Mouse (Mus musculus): Measurements from ENCODE around the gene Pcsk6. TPM values are rescaled to one million over a fixed set of nuclear protein-coding genes. Genes with fewer than 3 reads are reported as not detected.
"Not testable (repeated sequence)": the region's sequence is repeated elsewhere in the genome, so short reads cannot be mapped to it uniquely, and the experiment has no call there.

Pcsk6 gene
- polyA plus RNA-seq, 1 experiment = not detected

DNA sequence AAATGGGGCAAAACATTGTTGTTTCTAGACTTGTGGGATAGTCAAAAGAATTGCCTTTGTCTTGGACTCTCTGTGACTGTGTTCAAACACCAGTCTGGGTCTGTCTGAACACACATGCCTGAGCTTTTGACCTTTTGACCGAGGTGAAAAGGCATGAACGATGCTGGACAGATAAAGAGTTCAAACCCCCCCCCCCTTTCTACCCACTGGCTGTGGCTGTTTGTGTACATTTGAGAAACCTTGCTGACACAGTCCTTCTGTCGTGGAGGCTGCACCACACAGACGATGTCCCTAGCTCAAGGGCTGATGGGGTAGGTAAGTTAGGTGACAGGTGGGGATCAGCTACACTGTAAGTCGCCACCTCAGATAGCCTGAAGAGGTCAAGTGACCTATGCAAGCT, 67.9 kb downstream of the Pcsk6 start:
- TF ChIP-seq CTCF (IDR thresholded peaks at IDR 0.05; ENCODE audit: low read depth, low read length) (no peak), POLR2A (IDR thresholded peaks at IDR 0.05; ENCODE audit: borderline replicate concordance, low read depth, low read length) (no peak)
- Histone ChIP-seq H3K4me1 (ENCODE audit: control insufficient read depth, insufficient read depth, low read length) (no peaks in the 10 kb centered on the region), H3K27ac (ENCODE audit: insufficient read depth, low read depth, low read length) (no peak overlapping the region), H3K4me3 (ENCODE audit: insufficient read depth, low read length) (no peak overlapping the region)

DNA sequence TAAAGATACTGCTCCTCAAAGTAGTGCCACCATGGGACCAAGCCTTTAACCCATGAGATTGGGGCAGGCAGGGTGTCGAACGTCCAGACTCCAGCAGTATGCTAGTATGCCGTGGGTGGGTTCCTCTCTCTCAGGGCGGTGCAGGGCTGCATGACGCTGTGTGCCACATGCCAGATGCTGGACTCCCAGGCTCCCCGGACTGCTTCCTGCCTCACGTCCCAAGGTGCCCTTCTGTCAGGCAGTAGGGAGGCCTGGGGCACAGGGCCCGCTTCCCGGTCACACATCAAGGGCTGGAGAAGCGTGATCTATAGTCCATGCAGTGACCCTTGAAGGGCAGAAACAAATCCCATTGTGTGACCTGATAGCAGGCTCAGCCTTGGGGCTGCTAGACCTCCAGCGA, 68.9 kb downstream of the Pcsk6 start:
- Histone ChIP-seq H3K4me3 (ENCODE audit: insufficient read depth, low read length) (no peak overlapping the region), H3K27ac (ENCODE audit: insufficient read depth, low read depth, low read length) (no peak overlapping the region), H3K4me1 (ENCODE audit: control insufficient read depth, insufficient read depth, low read length) (no peaks in the 10 kb centered on the region)
- no peak for TF ChIP-seq CTCF (IDR thresholded peaks at IDR 0.05; ENCODE audit: low read depth, low read length)

DNA sequence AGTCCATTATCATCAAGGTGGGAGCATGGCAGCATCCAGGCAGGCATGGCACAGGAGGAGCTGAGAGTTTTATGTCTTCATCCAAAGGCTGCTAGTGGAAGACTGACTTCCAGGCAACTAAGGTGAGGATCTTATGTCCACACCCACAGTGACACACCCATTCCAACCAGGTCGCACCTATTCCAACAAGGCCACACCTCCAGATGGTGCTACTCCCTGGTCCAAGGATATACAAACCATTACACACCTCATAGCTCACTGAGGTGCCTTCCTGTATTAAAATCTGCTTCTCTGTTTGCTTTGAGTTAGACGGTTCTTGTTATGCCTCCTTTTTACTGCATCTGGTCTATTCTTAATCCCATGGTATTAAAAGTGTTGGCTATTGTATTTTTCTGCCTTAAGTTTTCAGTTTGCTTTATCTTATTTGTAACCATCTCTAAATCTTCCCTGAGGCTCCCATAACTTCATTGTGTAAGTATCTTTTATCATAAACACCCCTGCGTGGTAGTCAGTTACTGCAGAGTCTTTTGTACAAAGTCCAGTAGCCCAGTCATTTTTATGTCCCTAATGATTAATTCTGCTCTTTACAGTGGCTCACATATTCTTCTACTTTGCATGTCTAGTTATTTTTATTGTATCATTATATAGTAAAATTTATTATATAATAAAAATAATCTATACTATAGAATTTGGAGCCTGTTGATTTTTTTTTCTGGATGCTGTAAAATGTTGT, 72.9 kb downstream of the Pcsk6 start:
- not testable (repeated sequence) for H3K4me1 ChIP-seq (ENCODE audit: control insufficient read depth, insufficient read depth, low read length); H3K4me3 ChIP-seq (ENCODE audit: insufficient read depth, low read length)

DNA sequence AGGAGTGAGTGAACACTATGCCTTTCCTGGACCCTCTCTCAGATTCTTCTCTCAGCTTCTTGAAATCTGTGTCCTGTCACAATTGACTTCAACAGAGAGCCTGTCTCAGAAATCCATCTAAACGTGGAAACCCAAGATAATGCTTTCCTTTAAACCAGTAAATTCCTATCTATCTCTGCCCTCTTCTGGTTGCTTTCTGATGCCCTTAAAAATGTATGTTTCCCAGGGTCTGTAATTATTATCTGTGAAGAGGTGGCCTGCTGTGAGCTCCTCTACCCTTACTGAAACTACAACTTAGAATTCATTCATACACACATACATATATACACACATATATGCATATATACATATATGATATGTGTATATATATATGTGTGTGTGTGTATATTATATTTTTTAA, 73.7 kb downstream of the Pcsk6 start:
- Histone ChIP-seq H3K4me3 (ENCODE audit: insufficient read depth, low read length) (no peak overlapping the region), H3K27ac (ENCODE audit: insufficient read depth, low read depth, low read length) (no peak overlapping the region), H3K4me1 (ENCODE audit: control insufficient read depth, insufficient read depth, low read length) (no peaks in the 10 kb centered on the region)
- TF ChIP-seq POLR2A (IDR thresholded peaks at IDR 0.05; ENCODE audit: borderline replicate concordance, low read depth, low read length) = no peak
- TF ChIP-seq CTCF (IDR thresholded peaks at IDR 0.05; ENCODE audit: low read depth, low read length) = no peak

More for the DNA sequence above, 72.9 kb downstream of the Pcsk6 start:
- not testable (repeated sequence) for H3K27ac ChIP-seq (ENCODE audit: insufficient read depth, low read depth, low read length)

GRCm38 (mm10) chr7:65940988-65941387, 79.5 kb downstream of the Pcsk6 start:
- TF ChIP-seq CTCF (IDR thresholded peaks at IDR 0.05; ENCODE audit: low read depth, low read length) (no peak), POLR2A (IDR thresholded peaks at IDR 0.05; ENCODE audit: borderline replicate concordance, low read depth, low read length) (no peak)
- Histone ChIP-seq H3K27ac (ENCODE audit: insufficient read depth, low read depth, low read length) (no peak overlapping the region), H3K4me3 (ENCODE audit: insufficient read depth, low read length) (no peak overlapping the region), H3K4me1 (ENCODE audit: control insufficient read depth, insufficient read depth, low read length) (no peaks in the 10 kb centered on the region)

GRCm38 (mm10) chr7:65945342-65945993, 83.9 kb downstream of the Pcsk6 start:
- Histone ChIP-seq H3K27ac (ENCODE audit: insufficient read depth, low read depth, low read length) (no peak overlapping the region), H3K4me3 (ENCODE audit: insufficient read depth, low read length) (no peak overlapping the region), H3K4me1 (ENCODE audit: control insufficient read depth, insufficient read depth, low read length) (no peaks in the 10 kb centered on the region)
- TF ChIP-seq CTCF (IDR thresholded peaks at IDR 0.05; ENCODE audit: low read depth, low read length) (no peak), POLR2A (IDR thresholded peaks at IDR 0.05; ENCODE audit: borderline replicate concordance, low read depth, low read length) (no peak)

- Histone ChIP-seq H3K4me3 (ENCODE audit: insufficient read depth, low read length) (no peak overlapping the region), H3K4me1 (ENCODE audit: control insufficient read depth, insufficient read depth, low read length) (no peaks in the 10 kb centered on the region), H3K27ac (ENCODE audit: insufficient read depth, low read depth, low read length) (no peak overlapping the region)
- TF ChIP-seq POLR2A (IDR thresholded peaks at IDR 0.05; ENCODE audit: borderline replicate concordance, low read depth, low read length) (no peak), CTCF (IDR thresholded peaks at IDR 0.05; ENCODE audit: low read depth, low read length) (no peak)
Observed at GRCm38 (mm10) chr7:65946397-65946796, 84.9 kb downstream of the Pcsk6 start.

DNA sequence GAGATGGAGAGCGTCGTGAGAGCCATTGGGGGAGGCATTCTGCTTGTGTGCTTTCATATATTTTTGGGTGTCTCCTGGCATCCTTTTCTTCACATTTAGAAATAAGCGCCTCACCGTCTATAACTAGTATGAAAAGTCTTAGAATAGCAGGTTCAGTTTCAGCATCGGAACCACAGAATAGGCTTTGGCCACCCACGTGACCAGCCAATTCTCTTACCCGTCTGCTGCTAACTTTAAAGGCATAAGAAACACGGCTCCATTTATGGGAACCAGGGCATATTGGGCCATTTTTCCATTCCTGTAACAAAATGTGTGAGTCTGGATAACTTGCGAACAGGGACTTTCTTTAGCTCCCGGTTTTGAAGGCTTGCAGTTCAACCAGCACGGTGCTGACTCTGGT, 87.4 kb downstream of the Pcsk6 start:
- no peak overlapping the region for H3K27ac ChIP-seq (ENCODE audit: insufficient read depth, low read depth, low read length)
- no peaks in the 10 kb centered on the region for H3K4me1 ChIP-seq (ENCODE audit: control insufficient read depth, insufficient read depth, low read length)
- no peak overlapping the region for H3K4me3 ChIP-seq (ENCODE audit: insufficient read depth, low read length)
- no peak for TF ChIP-seq CTCF (IDR thresholded peaks at IDR 0.05; ENCODE audit: low read depth, low read length)
- TF ChIP-seq POLR2A (IDR thresholded peaks at IDR 0.05; ENCODE audit: borderline replicate concordance, low read depth, low read length) = no peak

DNA sequence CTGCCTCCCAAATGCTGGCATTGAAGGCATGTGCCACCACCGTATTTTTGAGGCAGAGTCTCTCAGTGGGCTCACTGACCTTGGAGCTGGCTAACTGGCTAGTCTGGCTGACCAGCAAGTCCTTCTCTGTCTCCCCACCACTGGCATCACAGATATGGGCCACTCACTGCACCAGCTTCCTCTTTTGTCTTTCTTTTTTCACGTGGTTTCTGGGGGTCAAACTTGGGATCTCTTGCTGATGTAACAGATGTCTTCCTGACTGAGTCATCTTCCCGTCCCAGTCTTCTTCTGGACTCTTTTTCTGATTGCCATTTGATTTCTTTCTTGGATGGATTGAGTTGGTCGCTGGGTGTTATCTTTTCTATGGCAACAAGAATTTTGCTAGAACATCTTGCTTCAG, 93.0 kb downstream of the Pcsk6 start:
- H3K4me3 ChIP-seq (ENCODE audit: insufficient read depth, low read length) = no peak overlapping the region
- peaks cover 12% of the 10 kb centered on the region for H3K4me1 ChIP-seq (ENCODE audit: control insufficient read depth, insufficient read depth, low read length)
- H3K27ac ChIP-seq (ENCODE audit: insufficient read depth, low read depth, low read length) = 0 out of 2 replicates have a peak overlapping the region, but pooled peaks have one; percentile 4
- no peak for TF ChIP-seq CTCF (IDR thresholded peaks at IDR 0.05; ENCODE audit: low read depth, low read length)
- TF ChIP-seq POLR2A (IDR thresholded peaks at IDR 0.05; ENCODE audit: borderline replicate concordance, low read depth, low read length) = no peak

DNA sequence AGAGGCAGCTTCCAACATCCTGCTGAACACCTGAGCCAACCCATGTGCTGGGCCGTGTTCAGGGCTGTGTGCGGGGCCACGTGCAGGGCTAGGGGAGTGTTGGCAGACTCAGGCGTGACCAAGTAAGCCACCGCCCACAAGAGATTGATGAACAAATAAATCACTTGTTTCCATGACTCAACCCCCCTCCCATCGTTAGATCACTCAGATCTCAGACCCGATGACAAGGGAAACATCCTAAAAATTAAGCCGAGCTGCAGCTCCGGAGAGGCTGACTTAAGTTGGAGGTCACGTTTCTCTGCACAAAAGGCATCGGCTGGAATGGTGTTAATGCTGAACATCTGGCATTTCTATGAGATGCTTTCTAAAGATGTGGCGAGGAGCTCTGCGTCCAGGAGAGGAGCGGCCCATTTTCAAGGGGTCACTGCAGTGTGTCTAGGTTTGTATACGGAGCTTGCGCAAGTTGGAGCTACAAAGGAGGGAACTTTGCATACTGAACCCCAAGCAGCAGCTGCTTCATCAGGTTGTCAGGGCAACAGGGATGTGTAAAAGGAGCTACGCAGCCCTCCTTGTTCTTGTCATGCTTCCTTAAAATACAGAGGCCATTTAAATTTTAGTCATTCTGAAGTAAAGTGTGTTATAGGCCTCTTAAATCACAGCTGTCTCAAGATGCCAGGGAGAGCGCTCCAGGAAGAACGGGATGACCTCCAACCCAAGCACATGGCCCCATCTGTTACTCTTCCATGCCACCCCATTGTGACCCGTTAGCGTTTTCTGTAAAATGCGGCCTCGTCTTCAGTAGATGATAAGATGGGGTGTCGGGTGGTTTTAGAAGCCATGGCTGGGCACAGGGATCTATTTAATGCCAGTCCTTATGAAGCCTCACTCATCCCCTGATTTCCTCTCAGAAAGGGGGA, 94.0 kb downstream of the Pcsk6 start:
- Histone ChIP-seq H3K27ac (ENCODE audit: insufficient read depth, low read depth, low read length) (no peak overlapping the region), H3K4me1 (ENCODE audit: control insufficient read depth, insufficient read depth, low read length) (peaks cover 12% of the 10 kb centered on the region), H3K4me3 (ENCODE audit: insufficient read depth, low read length) (no peak overlapping the region)
- TF ChIP-seq CTCF (IDR thresholded peaks at IDR 0.05; ENCODE audit: low read depth, low read length) = no peak
- no peak for TF ChIP-seq POLR2A (IDR thresholded peaks at IDR 0.05; ENCODE audit: borderline replicate concordance, low read depth, low read length)

All from bone marrow macrophage, adult 2 months (primary cell).